Mouse (Mus musculus) lung, embryonic 14.5 days (tissue): ENCODE data around the gene Hoxa7. TPM values are rescaled to one million over a fixed set of nuclear protein-coding genes. Genes with fewer than 3 reads are reported as not detected.
A peak's percentile ranks its signal among the peaks of the same experiment; 100 is the strongest.

Source experiments
- ATAC-seq: fragments of 200-750 bp; cut with Nextera tagmentation; 2 replicates; pipeline ENCODE4 v1.8.0; 2017; ENCODE audit warnings: mild to moderate bottlenecking, moderate TSS enrichment, moderate library complexity; ENCODE audit not compliant: insufficient read depth
- DNase-seq: peaks from one replicate; pipeline ENCODE4 v3.0.0-alpha.2; 2015
- H3K27ac ChIP-seq: fragments of 300-500 bp; sonication (generic); 2 replicates; pipeline ENCODE4 v1.5.1; 2014; ENCODE audit warnings: low read depth, mild to moderate bottlenecking, moderate library complexity
- H3K27me3 ChIP-seq: fragments of 300-500 bp; sonication (generic); 2 replicates; pipeline ENCODE4 v1.6.1; 2014; ENCODE audit warnings: low read length, control low read depth; ENCODE audit not compliant: insufficient read depth
- H3K36me3 ChIP-seq: fragments of 300-500 bp; sonication (generic); 2 replicates; pipeline ENCODE4 v1.6.1; 2014; ENCODE audit warnings: control low read depth; ENCODE audit not compliant: insufficient read depth
- H3K4me1 ChIP-seq: fragments of 300-500 bp; sonication (generic); 2 replicates; pipeline ENCODE4 v1.6.1; 2014; ENCODE audit warnings: antibody characterized with exemption, control low read depth; ENCODE audit not compliant: insufficient read depth
- H3K4me2 ChIP-seq: fragments of 300-500 bp; sonication (generic); 2 replicates; pipeline ENCODE4 v1.6.1; 2014; ENCODE audit warnings: mild to moderate bottlenecking
- H3K4me3 ChIP-seq: fragments of 300-500 bp; sonication (generic); 2 replicates; pipeline ENCODE4 v1.5.1; 2014; ENCODE audit warnings: low read depth, low read length
- H3K9ac ChIP-seq: fragments of 300-500 bp; sonication (generic); 2 replicates; pipeline ENCODE4 v1.6.1; 2014
- H3K9me3 ChIP-seq: fragments of 300-500 bp; sonication (generic); 2 replicates; pipeline ENCODE4 v1.6.1; 2016; ENCODE audit warnings: low read depth, low read length, control low read depth
- CTCF ChIP-seq: IDR thresholded peaks from 2 replicates; pipeline ENCODE4 v1.5.1; 2016; ENCODE audit warnings: antibody characterized with exemption, low read depth
- WGBS: fragments of 180-500 bp; shearing (Covaris S2); extraction: QIAGEN DNeasy Blood & Tissue Kit; methylation state at CpG from one replicate; pipeline ENCODE4 v1.1.7; 2014; 5-methylcytosine and 5-hydroxymethylcytosine counted together
- polyA plus RNA-seq: library from polyadenylated mRNA; unstranded; fragments of >200 nt; fragmentation: Nextera tagmentation; extraction: Ambion mirVana; gene quantifications from 2 replicates; pipeline ENCODE4 v1.2.1, GENCODE M21; 2014

The Hoxa7 gene
- polyA plus RNA-seq, 1 experiment from 2014 or later: 5.8 TPM

GRCm38 (mm10) chr6:52206882-52207683, 14.6 kb downstream of the Hoxa7 start:
- H3K9me3 ChIP-seq: no peaks in the 10 kb centered on the region
- 0 out of 2 replicates have a peak, but pooled peaks cover 3% of the 10 kb centered on the region for H3K4me1 ChIP-seq
- peaks cover 13% of the 10 kb centered on the region; the same call in 1 of the 2 replicates for H3K36me3 ChIP-seq
- DNase-seq: peak; percentile 39
- ATAC-seq: no peak
- 25% methylated on average over 4 of the region's 4 CpGs for whole genome bisulfite sequencing
- peak overlapping the region; percentile 90 for H3K4me3 ChIP-seq
- H3K27ac ChIP-seq: peak overlapping the region; percentile 83
- TF ChIP-seq CTCF: no peak
- H3K9ac ChIP-seq: peak overlapping the region; percentile 100
- peaks cover 87% of the 10 kb centered on the region for H3K27me3 ChIP-seq
- peak overlapping the region; percentile 87 for H3K4me2 ChIP-seq

GRCm38 (mm10) chr6:52205638-52206621, 15.7 kb downstream of the Hoxa7 start:
- H3K4me3 ChIP-seq: peak overlapping the region; percentile 90
- H3K4me1 ChIP-seq: peaks cover 3% of the 10 kb centered on the region; the same call in 1 of the 2 replicates
- DNase-seq (peak; percentile 61), ATAC-seq (no peak)
- 14% methylated on average over 55 of the region's 55 CpGs for WGBS
- H3K27ac ChIP-seq: peak overlapping the region; percentile 83
- peak overlapping the region; percentile 87 for H3K4me2 ChIP-seq
- H3K36me3 ChIP-seq: peaks cover 24% of the 10 kb centered on the region
- H3K9me3 ChIP-seq: no peaks in the 10 kb centered on the region
- peaks cover 83% of the 10 kb centered on the region for H3K27me3 ChIP-seq
- TF ChIP-seq CTCF: no peak
- H3K9ac ChIP-seq: peak overlapping the region; percentile 100

GRCm38 (mm10) chr6:52205221-52205620, 16.4 kb downstream of the Hoxa7 start:
- H3K9ac ChIP-seq: peak overlapping the region; percentile 100
- ATAC-seq (no peak), DNase-seq (no peak)
- 16% methylated on average over 14 of the region's 14 CpGs for WGBS
- peaks cover 3% of the 10 kb centered on the region; the same call in 1 of the 2 replicates for H3K4me1 ChIP-seq
- peak overlapping the region; percentile 87 for H3K4me2 ChIP-seq
- H3K36me3 ChIP-seq: peaks cover 24% of the 10 kb centered on the region
- TF ChIP-seq CTCF: no peak
- H3K27ac ChIP-seq: peak overlapping the region; percentile 83
- no peaks in the 10 kb centered on the region for H3K9me3 ChIP-seq
- H3K4me3 ChIP-seq: peak overlapping the region; percentile 90
- peaks cover 83% of the 10 kb centered on the region for H3K27me3 ChIP-seq

GRCm38 (mm10) chr6:52204050-52204752, 17.5 kb downstream of the Hoxa7 start, which contains the start of gene Hoxa5:
Hoxa5 (minus strand) TSS chr6:52204587.
- WGBS: under 1% methylated on average over 65 of the region's 65 CpGs
- DNase-seq: peak; percentile 98
- H3K27ac ChIP-seq: peak within 1 kb of the TSS; percentile 97
- H3K4me1 ChIP-seq: peaks cover 3% of the 10 kb centered on the region; the same call in 1 of the 2 replicates
- peak within 1 kb of the TSS; percentile 100 for H3K9ac ChIP-seq
- peaks cover 24% of the 10 kb centered on the region for H3K36me3 ChIP-seq
- H3K27me3 ChIP-seq: peaks cover 79% of the 10 kb centered on the region
- H3K9me3 ChIP-seq: no peaks in the 10 kb centered on the region
- peak within 1 kb of the TSS; percentile 87 for H3K4me2 ChIP-seq
- H3K4me3 ChIP-seq: peak within 1 kb of the TSS; percentile 90
- ATAC-seq: peak; percentile 88
- peak; percentile 78 for TF ChIP-seq CTCF

GRCm38 (mm10) chr6:52203371-52204049, 18.1 kb downstream of the Hoxa7 start:
- ATAC-seq (no peak), DNase-seq (peak; percentile 40)
- H3K9ac ChIP-seq: peak overlapping the region; percentile 100
- H3K4me2 ChIP-seq: peak overlapping the region; percentile 87
- H3K9me3 ChIP-seq: no peaks in the 10 kb centered on the region
- WGBS: under 1% methylated on average over 45 of the region's 46 CpGs
- H3K36me3 ChIP-seq: peaks cover 24% of the 10 kb centered on the region
- peaks cover 77% of the 10 kb centered on the region for H3K27me3 ChIP-seq
- peak overlapping the region; percentile 97 for H3K27ac ChIP-seq
- peak overlapping the region; percentile 90 for H3K4me3 ChIP-seq
- H3K4me1 ChIP-seq: no peaks in the 10 kb centered on the region; the same call in 1 of the 2 replicates
- no peak for TF ChIP-seq CTCF

- H3K4me2 ChIP-seq: peak overlapping the region; percentile 87
- peaks cover 74% of the 10 kb centered on the region for H3K27me3 ChIP-seq
- H3K36me3 ChIP-seq: peaks cover 24% of the 10 kb centered on the region
- ATAC-seq: no peak
- peak overlapping the region; percentile 100 for H3K9ac ChIP-seq
- peak overlapping the region; percentile 97 for H3K27ac ChIP-seq
- no peaks in the 10 kb centered on the region for H3K9me3 ChIP-seq
- TF ChIP-seq CTCF: no peak
- H3K4me3 ChIP-seq: peak overlapping the region; percentile 90
- no peaks in the 10 kb centered on the region; the same call in 1 of the 2 replicates for H3K4me1 ChIP-seq
- DNase-seq: peak; percentile 41
- WGBS: under 1% methylated on average over 10 of the region's 10 CpGs
Measured at GRCm38 (mm10) chr6:52203121-52203370, 18.6 kb downstream of the Hoxa7 start.
